Comparison of ENCODE assay signal across 15 mouse cellular contexts in genomic region chr2:33716878-33717277, GRCm38 (mm10).
DNase-seq lines count a peak whose midpoint lies in the region; ATAC-seq lines count a peak whose summit lies in the region.
"Had no signal": no experiment of that assay in that cellular context is flagged by ENCODE, and none has a peak within 500 bp of the region (broad histone marks: within the 10 kb centered on the region; RNA-seq: fewer than 3 reads in every experiment).

No protein-coding gene starts in this region.

- DNase-seq in hindbrain, embryonic 11.5 days (ENCODE audit: low spot score) = peak; percentile 27
- no peak for DNase-seq in layer of hippocampus, adult 9-11 months
- DNase-seq in heart, postnatal 4 days = no peak
- DNase-seq: cerebellum, adult 2 months; gastrocnemius, postnatal 36 days; kidney, adult 18-20 months; right cerebral cortex, postnatal 25 days had no signal

- no peak overlapping the region for H3K4me2 ChIP-seq in hindbrain, embryonic 11.5 days (replicated peaks; ENCODE audit: low read depth, low read length)
- H3K4me2 ChIP-seq in hindbrain, embryonic 16.5 days (ENCODE audit: low read length) = no peak overlapping the region
- 0 out of 2 replicates have a peak overlapping the region, but pooled peaks have one; percentile 14 for H3K4me2 ChIP-seq in neural tube, embryonic 12.5 days (replicated peaks)
- H3K4me2 ChIP-seq in neural tube, embryonic 15.5 days = no peak overlapping the region; the same call in 1 of the 2 replicates
- 0 out of 2 replicates have a peak overlapping the region, but pooled peaks have one; percentile 7 for H3K4me2 ChIP-seq in intestine, embryonic 15.5 days (replicated peaks)
- peak overlapping the region; percentile 45; the same call in 1 of the 2 replicates for H3K4me2 ChIP-seq in stomach, embryonic 15.5 days
- H3K4me2 ChIP-seq: liver, embryonic 15.5 days had no signal

- H3K27ac ChIP-seq in hindbrain, embryonic 11.5 days (ENCODE audit: low read depth, low read length) = no peak overlapping the region
- H3K27ac ChIP-seq in hindbrain, embryonic 16.5 days (ENCODE audit: low read depth, low read length) = no peak overlapping the region
- no peak overlapping the region for H3K27ac ChIP-seq in neural tube, embryonic 12.5 days
- H3K27ac ChIP-seq in neural tube, embryonic 15.5 days (replicated peaks) = no peak overlapping the region
- H3K27ac ChIP-seq in intestine, embryonic 15.5 days = no peak overlapping the region
- H3K27ac ChIP-seq in stomach, embryonic 15.5 days = no peak overlapping the region
- H3K27ac ChIP-seq: forebrain, embryonic 13.5 days; liver, embryonic 15.5 days; midbrain, embryonic 12.5 days had no signal

- H3K4me3 ChIP-seq in hindbrain, embryonic 11.5 days (ENCODE audit: low read depth, low read length) = no peak overlapping the region
- no peak overlapping the region for H3K4me3 ChIP-seq in hindbrain, embryonic 16.5 days (ENCODE audit: low read length)
- no peak overlapping the region for H3K4me3 ChIP-seq in neural tube, embryonic 12.5 days
- no peak overlapping the region for H3K4me3 ChIP-seq in neural tube, embryonic 15.5 days (replicated peaks)
- H3K4me3 ChIP-seq in intestine, embryonic 15.5 days (replicated peaks) = no peak overlapping the region
- no peak overlapping the region for H3K4me3 ChIP-seq in stomach, embryonic 15.5 days (replicated peaks)
- H3K4me3 ChIP-seq: forebrain, embryonic 13.5 days; liver, embryonic 15.5 days; midbrain, embryonic 12.5 days had no signal

- H3K27me3 ChIP-seq in hindbrain, embryonic 11.5 days (ENCODE audit: control insufficient read depth, insufficient read depth, low read length) = no peaks in the 10 kb centered on the region
- H3K27me3 ChIP-seq in hindbrain, embryonic 16.5 days (replicated peaks; ENCODE audit: control insufficient read depth, insufficient read depth, low read length) = peaks cover 2% of the 10 kb centered on the region
- H3K27me3 ChIP-seq in neural tube, embryonic 12.5 days (replicated peaks) = peaks cover 10% of the 10 kb centered on the region; the same call in 1 of the 2 replicates
- peaks cover 22% of the 10 kb centered on the region; the same call in 1 of the 2 replicates for H3K27me3 ChIP-seq in neural tube, embryonic 15.5 days (replicated peaks)
- peaks cover 31% of the 10 kb centered on the region for H3K27me3 ChIP-seq in intestine, embryonic 15.5 days (replicated peaks)
- H3K27me3 ChIP-seq in stomach, embryonic 15.5 days (replicated peaks) = peaks cover 18% of the 10 kb centered on the region

- H3K36me3 ChIP-seq in hindbrain, embryonic 11.5 days (ENCODE audit: control insufficient read depth, insufficient read depth, low read length) = no peaks in the 10 kb centered on the region
- H3K36me3 ChIP-seq in hindbrain, embryonic 16.5 days (ENCODE audit: control insufficient read depth, insufficient read depth, low read length) = no peaks in the 10 kb centered on the region
- no peaks in the 10 kb centered on the region for H3K36me3 ChIP-seq in neural tube, embryonic 12.5 days
- no peaks in the 10 kb centered on the region for H3K36me3 ChIP-seq in neural tube, embryonic 15.5 days
- no peaks in the 10 kb centered on the region for H3K36me3 ChIP-seq in intestine, embryonic 15.5 days
- H3K36me3 ChIP-seq in stomach, embryonic 15.5 days = no peaks in the 10 kb centered on the region
- H3K36me3 ChIP-seq: liver, embryonic 15.5 days; midbrain, embryonic 12.5 days had no signal

- peaks cover 16% of the 10 kb centered on the region for H3K4me1 ChIP-seq in hindbrain, embryonic 11.5 days (replicated peaks; ENCODE audit: control insufficient read depth, insufficient read depth, low read length)
- peaks cover 35% of the 10 kb centered on the region for H3K4me1 ChIP-seq in hindbrain, embryonic 16.5 days (ENCODE audit: control insufficient read depth, insufficient read depth, low read depth, low read length)
- H3K4me1 ChIP-seq in neural tube, embryonic 12.5 days = peaks cover 59% of the 10 kb centered on the region
- peaks cover 52% of the 10 kb centered on the region for H3K4me1 ChIP-seq in neural tube, embryonic 15.5 days
- H3K4me1 ChIP-seq in intestine, embryonic 15.5 days (replicated peaks) = peaks cover 10% of the 10 kb centered on the region
- H3K4me1 ChIP-seq in stomach, embryonic 15.5 days = peaks cover 21% of the 10 kb centered on the region; the same call in 1 of the 2 replicates
- H3K4me1 ChIP-seq: liver, embryonic 15.5 days had no signal

- ATAC-seq in hindbrain, embryonic 11.5 days (ENCODE audit: low FRiP score) = no peak
- no peak for ATAC-seq in hindbrain, embryonic 16.5 days
- ATAC-seq in neural tube, embryonic 12.5 days (ENCODE audit: low FRiP score, low read depth) = no peak
- no peak for ATAC-seq in neural tube, embryonic 15.5 days (ENCODE audit: low FRiP score)
- ATAC-seq in intestine, embryonic 15.5 days = no peak
- no peak for ATAC-seq in stomach, embryonic 15.5 days (ENCODE audit: insufficient read depth, low FRiP score, low read depth)
- ATAC-seq: forebrain, embryonic 13.5 days had no signal

- H3K9ac ChIP-seq in hindbrain, embryonic 11.5 days (ENCODE audit: low read depth, low read length) = no peak overlapping the region
- no peak overlapping the region for H3K9ac ChIP-seq in hindbrain, embryonic 16.5 days (ENCODE audit: low read depth, low read length)
- no peak overlapping the region for H3K9ac ChIP-seq in neural tube, embryonic 12.5 days
- no peak overlapping the region for H3K9ac ChIP-seq in neural tube, embryonic 15.5 days (replicated peaks)
- H3K9ac ChIP-seq in intestine, embryonic 15.5 days = no peak overlapping the region
- H3K9ac ChIP-seq in stomach, embryonic 15.5 days = no peak overlapping the region
- H3K9ac ChIP-seq: forebrain, embryonic 13.5 days; liver, embryonic 15.5 days; midbrain, embryonic 12.5 days had no signal

- no peaks in the 10 kb centered on the region for H3K9me3 ChIP-seq in hindbrain, embryonic 11.5 days (ENCODE audit: control insufficient read depth, low read length)
- H3K9me3 ChIP-seq in hindbrain, embryonic 16.5 days (ENCODE audit: control insufficient read depth, low read length) = no peaks in the 10 kb centered on the region
- no peaks in the 10 kb centered on the region for H3K9me3 ChIP-seq in neural tube, embryonic 12.5 days
- no peaks in the 10 kb centered on the region for H3K9me3 ChIP-seq in neural tube, embryonic 15.5 days (replicated peaks)
- no peaks in the 10 kb centered on the region for H3K9me3 ChIP-seq in intestine, embryonic 15.5 days
- no peaks in the 10 kb centered on the region for H3K9me3 ChIP-seq in stomach, embryonic 15.5 days
- H3K9me3 ChIP-seq: forebrain, embryonic 13.5 days; liver, embryonic 15.5 days; midbrain, embryonic 12.5 days had no signal

- 49% methylated on average over 15 of the region's 15 CpGs for WGBS in hindbrain, embryonic 11.5 days
- WGBS in hindbrain, embryonic 16.5 days = 30% methylated on average over 15 of the region's 15 CpGs
- WGBS in neural tube, embryonic 12.5 days = 36% methylated on average over 15 of the region's 15 CpGs
- WGBS in neural tube, embryonic 15.5 days = 29% methylated on average over 15 of the region's 15 CpGs
- 40% methylated on average over 15 of the region's 15 CpGs for WGBS in intestine, embryonic 15.5 days
- 38% methylated on average over 15 of the region's 15 CpGs for WGBS in stomach, embryonic 15.5 days

Comparison
In these comparisons a context has a peak if more than half of its experiments do, and no peak if none do; other contexts are left out.
1. H3K4me2 ChIP-seq: peak in neural tube, embryonic 12.5 days (single experiment), intestine, embryonic 15.5 days (single experiment) and stomach, embryonic 15.5 days (single experiment); none in hindbrain, embryonic 11.5 days (single experiment), hindbrain, embryonic 16.5 days (single experiment) and neural tube, embryonic 15.5 days (single experiment).